Mouse (Mus musculus): Measurements from ENCODE around the gene Bclaf3. TPM values are rescaled to one million over a fixed set of nuclear protein-coding genes. Genes with fewer than 3 reads are reported as not detected.
"Not testable (repeated sequence)": the region's sequence is repeated elsewhere in the genome, so short reads cannot be mapped to it uniquely, and the experiment has no call there.

Gene Bclaf3
- polyA plus RNA-seq (2014; fragmentation: Nextera tagmentation; extraction: Ambion mirVana) = 32.7 and 33.9 TPM in 2 replicates

- Histone ChIP-seq H3K27ac (ENCODE audit: low read depth, low read length) (no peak within 1 kb of the TSS), H3K4me3 (ENCODE audit: low read depth, low read length) (no peak within 1 kb of the TSS), H3K4me2 (ENCODE audit: low read depth, low read length, severe bottlenecking) (no peak within 1 kb of the TSS), H3K4me1 (replicated peaks; ENCODE audit: control insufficient read depth, insufficient read depth, low read length) (no peaks in the 10 kb centered on the region), H3K9me3 (ENCODE audit: control insufficient read depth, low read length) (no peaks in the 10 kb centered on the region), H3K9ac (ENCODE audit: low read length) (no peak within 1 kb of the TSS), H3K27me3 (ENCODE audit: control insufficient read depth, insufficient read depth, low read length) (no peaks in the 10 kb centered on the region; the same call in 1 of the 2 replicates), H3K36me3 (ENCODE audit: control insufficient read depth, insufficient read depth, low read length) (no peaks in the 10 kb centered on the region)
- ATAC-seq (replicated peaks; ENCODE audit: low FRiP score) (no peak), DNase-seq (ENCODE audit: low spot score) (no peak)
- 86% methylated on average over 6 of the region's 6 CpGs for WGBS
Observed at GRCm38 (mm10) chrX:159526388-159526787, at the start of gene Bclaf3. Bclaf3 (plus strand) TSS chrX:159526688.

GRCm38 (mm10) chrX:159478243-159478940, 48.1 kb upstream of the Bclaf3 start:
- H3K4me3 ChIP-seq (ENCODE audit: low read depth, low read length); DNase-seq (ENCODE audit: low spot score); ATAC-seq (replicated peaks; ENCODE audit: low FRiP score); H3K27ac ChIP-seq (ENCODE audit: low read depth, low read length); H3K36me3 ChIP-seq (ENCODE audit: control insufficient read depth, insufficient read depth, low read length); H3K4me1 ChIP-seq (replicated peaks; ENCODE audit: control insufficient read depth, insufficient read depth, low read length); H3K4me2 ChIP-seq (ENCODE audit: low read depth, low read length, severe bottlenecking); H3K9me3 ChIP-seq (ENCODE audit: control insufficient read depth, low read length); H3K9ac ChIP-seq (ENCODE audit: low read length); H3K27me3 ChIP-seq (ENCODE audit: control insufficient read depth, insufficient read depth, low read length): not testable (repeated sequence)
- 84% methylated on average over 4 of the region's 4 CpGs for WGBS

GRCm38 (mm10) chrX:159484247-159484646, 42.2 kb upstream of the Bclaf3 start:
- Histone ChIP-seq H3K9me3 (ENCODE audit: control insufficient read depth, low read length) (no peaks in the 10 kb centered on the region), H3K4me3 (ENCODE audit: low read depth, low read length) (no peak overlapping the region), H3K4me2 (ENCODE audit: low read depth, low read length, severe bottlenecking) (no peak overlapping the region), H3K9ac (ENCODE audit: low read length) (no peak overlapping the region), H3K4me1 (replicated peaks; ENCODE audit: control insufficient read depth, insufficient read depth, low read length) (no peaks in the 10 kb centered on the region), H3K27me3 (ENCODE audit: control insufficient read depth, insufficient read depth, low read length) (no peaks in the 10 kb centered on the region; the same call in 1 of the 2 replicates), H3K36me3 (ENCODE audit: control insufficient read depth, insufficient read depth, low read length) (no peaks in the 10 kb centered on the region), H3K27ac (ENCODE audit: low read depth, low read length) (no peak overlapping the region)
- WGBS = 83% methylated on average over 1 of the region's 1 CpGs
- DNase-seq (ENCODE audit: low spot score) (no peak), ATAC-seq (replicated peaks; ENCODE audit: low FRiP score) (no peak)

GRCm38 (mm10) chrX:159503181-159503580, 23.3 kb upstream of the Bclaf3 start:
- Histone ChIP-seq H3K4me1 (replicated peaks; ENCODE audit: control insufficient read depth, insufficient read depth, low read length) (no peaks in the 10 kb centered on the region), H3K4me3 (ENCODE audit: low read depth, low read length) (no peak overlapping the region), H3K9me3 (ENCODE audit: control insufficient read depth, low read length) (no peaks in the 10 kb centered on the region), H3K9ac (ENCODE audit: low read length) (no peak overlapping the region), H3K36me3 (ENCODE audit: control insufficient read depth, insufficient read depth, low read length) (no peaks in the 10 kb centered on the region), H3K27ac (ENCODE audit: low read depth, low read length) (no peak overlapping the region), H3K4me2 (ENCODE audit: low read depth, low read length, severe bottlenecking) (no peak overlapping the region), H3K27me3 (ENCODE audit: control insufficient read depth, insufficient read depth, low read length) (no peaks in the 10 kb centered on the region; the same call in 1 of the 2 replicates)
- no peak for DNase-seq (ENCODE audit: low spot score)
- WGBS = 62% methylated on average over 2 of the region's 2 CpGs
- ATAC-seq (replicated peaks; ENCODE audit: low FRiP score) = no peak

- no peaks in the 10 kb centered on the region for H3K4me1 ChIP-seq (replicated peaks; ENCODE audit: control insufficient read depth, insufficient read depth, low read length)
- H3K27ac ChIP-seq (ENCODE audit: low read depth, low read length) = no peak overlapping the region
- no peaks in the 10 kb centered on the region for H3K9me3 ChIP-seq (ENCODE audit: control insufficient read depth, low read length)
- WGBS = 69% methylated on average over 19 of the region's 19 CpGs
- no peak overlapping the region for H3K4me3 ChIP-seq (ENCODE audit: low read depth, low read length)
- DNase-seq (ENCODE audit: low spot score) (no peak), ATAC-seq (replicated peaks; ENCODE audit: low FRiP score) (no peak)
- H3K9ac ChIP-seq (ENCODE audit: low read length) = no peak overlapping the region
- H3K27me3 ChIP-seq (ENCODE audit: control insufficient read depth, insufficient read depth, low read length) = no peaks in the 10 kb centered on the region
- H3K36me3 ChIP-seq (ENCODE audit: control insufficient read depth, insufficient read depth, low read length) = no peaks in the 10 kb centered on the region
- H3K4me2 ChIP-seq (ENCODE audit: low read depth, low read length, severe bottlenecking) = no peak overlapping the region
Observed at GRCm38 (mm10) chrX:159508331-159509036, 18.0 kb upstream of the Bclaf3 start.

GRCm38 (mm10) chrX:159509042-159509441, 17.4 kb upstream of the Bclaf3 start:
- Histone ChIP-seq H3K9me3 (ENCODE audit: control insufficient read depth, low read length) (no peaks in the 10 kb centered on the region), H3K9ac (ENCODE audit: low read length) (no peak overlapping the region), H3K36me3 (ENCODE audit: control insufficient read depth, insufficient read depth, low read length) (no peaks in the 10 kb centered on the region), H3K4me1 (replicated peaks; ENCODE audit: control insufficient read depth, insufficient read depth, low read length) (no peaks in the 10 kb centered on the region), H3K4me2 (ENCODE audit: low read depth, low read length, severe bottlenecking) (no peak overlapping the region), H3K4me3 (ENCODE audit: low read depth, low read length) (no peak overlapping the region), H3K27me3 (ENCODE audit: control insufficient read depth, insufficient read depth, low read length) (no peaks in the 10 kb centered on the region), H3K27ac (ENCODE audit: low read depth, low read length) (no peak overlapping the region)
- ATAC-seq (replicated peaks; ENCODE audit: low FRiP score) (no peak), DNase-seq (ENCODE audit: low spot score) (no peak)
- 85% methylated on average over 4 of the region's 4 CpGs for WGBS

GRCm38 (mm10) chrX:159509847-159510715, 16.4 kb upstream of the Bclaf3 start:
- Histone ChIP-seq H3K4me2 (ENCODE audit: low read depth, low read length, severe bottlenecking) (no peak overlapping the region), H3K9me3 (ENCODE audit: control insufficient read depth, low read length) (no peaks in the 10 kb centered on the region), H3K36me3 (ENCODE audit: control insufficient read depth, insufficient read depth, low read length) (no peaks in the 10 kb centered on the region), H3K27me3 (ENCODE audit: control insufficient read depth, insufficient read depth, low read length) (no peaks in the 10 kb centered on the region), H3K4me3 (ENCODE audit: low read depth, low read length) (no peak overlapping the region), H3K27ac (ENCODE audit: low read depth, low read length) (no peak overlapping the region), H3K9ac (ENCODE audit: low read length) (no peak overlapping the region), H3K4me1 (replicated peaks; ENCODE audit: control insufficient read depth, insufficient read depth, low read length) (no peaks in the 10 kb centered on the region)
- ATAC-seq (replicated peaks; ENCODE audit: low FRiP score) (no peak), DNase-seq (ENCODE audit: low spot score) (no peak)
- WGBS = 80% methylated on average over 19 of the region's 19 CpGs

- no peak for ATAC-seq (replicated peaks; ENCODE audit: low FRiP score)
- Histone ChIP-seq H3K4me1 (replicated peaks; ENCODE audit: control insufficient read depth, insufficient read depth, low read length) (no peaks in the 10 kb centered on the region), H3K9me3 (ENCODE audit: control insufficient read depth, low read length) (no peaks in the 10 kb centered on the region), H3K27ac (ENCODE audit: low read depth, low read length) (no peak overlapping the region), H3K4me3 (ENCODE audit: low read depth, low read length) (no peak overlapping the region), H3K9ac (ENCODE audit: low read length) (no peak overlapping the region), H3K36me3 (ENCODE audit: control insufficient read depth, insufficient read depth, low read length) (no peaks in the 10 kb centered on the region), H3K27me3 (ENCODE audit: control insufficient read depth, insufficient read depth, low read length) (no peaks in the 10 kb centered on the region), H3K4me2 (ENCODE audit: low read depth, low read length, severe bottlenecking) (no peak overlapping the region)
- 76% methylated on average over 9 of the region's 9 CpGs for WGBS
- DNase-seq (ENCODE audit: low spot score) = no peak
Observed at GRCm38 (mm10) chrX:159510716-159511051, 15.8 kb upstream of the Bclaf3 start.

Measured in forebrain, embryonic 11.5 days (tissue).